Mouse (Mus musculus): ENCODE measurements around the gene Snrpa1. TPM values are rescaled to one million over a fixed set of nuclear protein-coding genes. Genes with fewer than 3 reads are reported as not detected.

Snrpa1 gene
- polyA plus RNA-seq, 1 experiment: 34.6 TPM

DNA sequence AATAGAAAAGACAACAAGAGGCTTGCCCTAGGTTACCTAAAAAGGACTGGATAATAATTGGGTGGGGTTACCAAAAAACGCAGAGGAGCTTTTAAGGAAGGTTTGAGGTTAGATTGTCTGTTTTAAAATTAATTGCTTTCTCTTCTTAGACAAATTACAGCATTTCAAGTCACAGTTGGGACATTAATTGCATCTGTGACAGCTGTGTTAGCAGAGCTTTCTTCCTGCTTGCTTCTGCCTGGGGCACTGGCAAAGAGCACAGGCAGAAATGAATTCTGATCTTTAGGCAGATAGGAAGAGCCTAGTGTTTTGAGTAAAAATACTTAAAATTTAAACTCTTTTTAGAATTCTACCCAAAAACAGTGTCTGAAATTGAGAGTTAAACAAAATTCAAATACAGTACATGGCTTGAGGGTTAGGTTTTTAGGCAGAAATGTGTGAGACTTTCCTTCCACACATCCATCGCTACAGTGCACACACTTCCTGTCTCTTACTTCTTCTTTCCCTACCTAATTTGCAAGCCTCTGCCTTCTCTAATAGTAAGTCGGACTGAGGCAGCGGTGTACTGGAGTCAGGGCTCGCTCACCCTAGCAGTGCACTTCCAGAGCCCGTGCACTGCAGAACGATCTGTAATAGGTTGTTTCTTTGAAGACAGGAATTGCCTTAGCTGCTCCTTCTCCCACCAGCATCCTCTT lies 62.0 kb downstream of the Snrpa1 start:
- H3K27ac ChIP-seq (ENCODE audit: insufficient read depth, low read length): no peak overlapping the region
- H3K4me1 ChIP-seq (ENCODE audit: control insufficient read depth, insufficient read depth, low read length): peaks cover 3% of the 10 kb centered on the region; the same call in 1 of the 2 replicates
- no peak overlapping the region for H3K4me3 ChIP-seq (ENCODE audit: insufficient read depth, low read length)
- TF ChIP-seq CTCF (IDR thresholded peaks at IDR 0.05; ENCODE audit: extremely low read depth, insufficient read depth, low read length): no peak
- TF ChIP-seq POLR2A (IDR thresholded peaks at IDR 0.05; ENCODE audit: extremely low read depth, insufficient read depth, low read length): no peak

Other genes with a start within 250 kb of the Snrpa1 start
- gene Pcsk6, start 197.3 kb upstream of the Snrpa1 start, polyA plus RNA-seq (2012; rRNA removed): 14.0 and 14.9 TPM in 2 replicates
- not detected in 2 replicates for gene Gm45213, start 15.4 kb upstream of the Snrpa1 start, polyA plus RNA-seq (2012; rRNA removed)
- 77.2 and 82.2 TPM in 2 replicates for gene Selenos, start 20.6 kb downstream of the Snrpa1 start, polyA plus RNA-seq (2012; rRNA removed)
- 7.6 and 8.2 TPM in 2 replicates for gene Chsy1, start 50.5 kb downstream of the Snrpa1 start, polyA plus RNA-seq (2012; rRNA removed)